Mouse (Mus musculus): ENCODE measurements around the gene Slc27a1.

DNA sequence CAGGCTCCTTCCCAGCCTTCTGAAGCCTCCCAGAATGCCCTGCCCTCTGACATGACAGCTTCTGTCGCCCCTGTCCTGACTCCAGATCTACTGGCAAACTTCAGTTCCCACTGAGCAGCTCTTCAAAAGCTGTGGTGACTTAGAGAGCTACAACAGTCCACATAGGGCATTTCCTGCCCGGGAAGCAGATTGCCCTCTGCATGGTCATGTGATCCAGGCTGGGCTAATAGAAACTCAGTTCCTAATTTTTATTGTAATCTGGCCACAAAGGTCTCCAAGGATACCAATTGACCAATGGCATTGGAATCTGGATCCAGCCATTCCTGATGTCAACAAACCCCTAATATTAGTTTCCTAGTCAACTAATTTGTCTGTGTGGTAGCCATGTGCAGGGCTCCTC lies 63.2 kb downstream of the Slc27a1 start:
- TF ChIP-seq CTCF (IDR thresholded peaks at IDR 0.05) (no peak), EP300 (IDR thresholded peaks at IDR 0.05) (no peak)
